Mouse (Mus musculus) spleen, adult 2 months (tissue): ENCODE results near the gene Gm43552. TPM values are rescaled to one million over a fixed set of nuclear protein-coding genes. Genes with fewer than 3 reads are reported as not detected.

Experiments
- DNase-seq, 2 experiments: peaks; one replicate each; pipeline versions ENCODE4 v3.0.0 to v3.0.0-alpha.2; 2012 to 2021; ENCODE audit warnings: low spot score in 2 of 2, low read depth in 1 of 2
- H3K27ac ChIP-seq: fragments of 200-500 bp; 2 replicates; pipeline ENCODE4 v1.5.1; 2012; ENCODE audit warnings: low read length, inconsistent platforms; ENCODE audit not compliant: insufficient read depth
- H3K27me3 ChIP-seq: fragments of 200-500 bp; 2 replicates; pipeline ENCODE4 v1.6.1; 2012; ENCODE audit warnings: mild to moderate bottlenecking, moderate library complexity, low read length, inconsistent platforms; ENCODE audit not compliant: control insufficient read depth, insufficient read depth
- H3K36me3 ChIP-seq: fragments of 200-500 bp; 2 replicates; pipeline ENCODE4 v1.6.1; 2012; ENCODE audit warnings: mild to moderate bottlenecking, low read length, inconsistent platforms; ENCODE audit not compliant: control insufficient read depth, insufficient read depth
- H3K4me1 ChIP-seq: fragments of 200-500 bp; 2 replicates; pipeline ENCODE4 v1.6.1; 2011; ENCODE audit warnings: inconsistent platforms; ENCODE audit not compliant: control insufficient read depth, insufficient read depth, insufficient read length
- H3K4me3 ChIP-seq: fragments of 200-500 bp; 2 replicates; pipeline ENCODE4 v1.5.1; 2011; ENCODE audit warnings: mild to moderate bottlenecking, inconsistent platforms; ENCODE audit not compliant: insufficient read depth, insufficient read length; ENCODE audit errors: extremely low read depth
- CTCF ChIP-seq: fragments of 200-500 bp; IDR thresholded peaks from 2 replicates; pipeline ENCODE4 v1.5.1; 2011; ENCODE audit warnings: mild to moderate bottlenecking, inconsistent platforms; ENCODE audit not compliant: insufficient read depth, insufficient read length, insufficient replicate concordance; ENCODE audit errors: extremely low read depth
- POLR2A ChIP-seq: fragments of 200-500 bp; IDR thresholded peaks from 2 replicates; pipeline ENCODE4 v1.6.1; 2011; ENCODE audit warnings: low read depth, low read length, inconsistent platforms
- WGBS: fragments of 180-500 bp; shearing (Covaris S2); methylation state at CpG from one replicate; pipeline ENCODE4 v1.1.7; 2018; 5-methylcytosine and 5-hydroxymethylcytosine counted together
- polyA plus RNA-seq: library from polyadenylated mRNA; depleted of rRNA; stranded (reverse); fragments of >200 nt; gene quantifications from 2 replicates; pipeline ENCODE4 v1.2.3, GENCODE M21; 2012

Gene Gm43552
- polyA plus RNA-seq, 1 experiment: not detected

DNA sequence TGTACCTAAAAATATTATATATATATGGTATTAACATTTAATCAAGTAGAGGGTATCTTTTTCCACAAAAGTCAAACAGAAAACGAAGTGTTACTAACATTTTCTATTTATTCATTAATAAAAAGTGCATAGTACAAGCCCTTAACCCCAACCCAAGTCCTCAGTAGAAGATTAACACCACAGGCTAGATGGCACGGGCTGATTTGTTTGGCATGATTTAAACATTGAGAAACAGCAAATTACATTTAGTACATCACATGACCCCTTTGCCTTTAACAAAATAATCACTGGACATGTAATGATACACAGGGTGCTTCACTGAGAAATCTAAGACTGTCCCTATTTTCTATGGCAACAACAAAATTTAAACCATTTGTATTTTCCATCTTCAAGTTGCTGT is 45.9 kb downstream of the Gm43552 start:
- no peak for TF ChIP-seq POLR2A
- no peak for TF ChIP-seq CTCF
- H3K4me1 ChIP-seq: no peaks in the 10 kb centered on the region
- no peak overlapping the region for H3K4me3 ChIP-seq
- no peaks in the 10 kb centered on the region for H3K27me3 ChIP-seq
- WGBS: 92% methylated on average over 2 of the region's 2 CpGs
- no peak for DNase-seq
- peaks cover 22% of the 10 kb centered on the region for H3K36me3 ChIP-seq
- no peak overlapping the region for H3K27ac ChIP-seq

DNA sequence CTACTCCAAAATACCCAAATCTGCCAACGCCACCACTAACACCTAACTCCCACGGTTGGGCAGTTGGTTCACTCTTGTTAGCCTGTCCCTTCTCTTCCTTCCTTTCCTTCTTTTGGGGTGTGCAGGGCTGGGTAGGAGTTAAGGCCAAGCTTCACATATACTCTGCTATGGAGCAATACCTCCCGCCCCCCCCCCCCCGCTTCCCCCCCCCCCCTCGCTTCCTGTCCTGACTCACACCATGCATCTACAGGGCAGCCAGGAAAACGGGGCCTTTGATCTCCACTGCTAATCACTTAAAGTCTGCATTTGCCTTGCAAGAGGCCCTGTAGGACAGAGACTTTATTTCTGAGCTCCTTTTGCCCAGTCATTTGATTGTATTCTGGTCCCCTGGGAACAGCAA is 47.7 kb downstream of the Gm43552 start:
- Histone ChIP-seq H3K4me1 (no peaks in the 10 kb centered on the region), H3K27ac (no peak overlapping the region), H3K36me3 (peaks cover 18% of the 10 kb centered on the region), H3K27me3 (no peaks in the 10 kb centered on the region), H3K4me3 (no peak overlapping the region)
- 71% methylated on average over 2 of the region's 6 CpGs for WGBS
- DNase-seq: no peak
- TF ChIP-seq POLR2A (no peak), CTCF (no peak)

DNA sequence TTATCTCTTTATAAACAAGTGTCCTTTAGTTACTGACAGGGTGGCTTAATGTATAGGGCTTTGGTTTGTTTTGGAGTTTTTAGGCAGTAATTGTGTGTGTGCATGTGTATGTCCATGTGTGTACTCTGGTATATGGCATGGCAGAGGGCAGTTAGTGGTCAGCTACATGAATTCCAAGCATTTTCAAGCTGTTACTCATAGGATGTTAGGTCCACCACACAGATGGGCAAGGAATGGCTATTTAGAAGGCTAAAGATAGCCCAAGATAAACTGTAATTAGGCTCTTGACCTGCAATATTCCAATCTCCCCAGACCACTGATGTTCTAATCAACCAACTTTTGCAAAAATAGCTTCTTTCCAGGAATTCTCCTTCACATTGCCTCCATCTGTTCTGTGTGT is 54.6 kb downstream of the Gm43552 start:
- H3K4me1 ChIP-seq: peaks cover 2% of the 10 kb centered on the region; the same call in 1 of the 2 replicates
- no peak overlapping the region for H3K27ac ChIP-seq
- no peak overlapping the region for H3K4me3 ChIP-seq
- H3K36me3 ChIP-seq: no peaks in the 10 kb centered on the region; the same call in 1 of the 2 replicates
- no peak for DNase-seq
- TF ChIP-seq POLR2A: no peak
- no peaks in the 10 kb centered on the region for H3K27me3 ChIP-seq

DNA sequence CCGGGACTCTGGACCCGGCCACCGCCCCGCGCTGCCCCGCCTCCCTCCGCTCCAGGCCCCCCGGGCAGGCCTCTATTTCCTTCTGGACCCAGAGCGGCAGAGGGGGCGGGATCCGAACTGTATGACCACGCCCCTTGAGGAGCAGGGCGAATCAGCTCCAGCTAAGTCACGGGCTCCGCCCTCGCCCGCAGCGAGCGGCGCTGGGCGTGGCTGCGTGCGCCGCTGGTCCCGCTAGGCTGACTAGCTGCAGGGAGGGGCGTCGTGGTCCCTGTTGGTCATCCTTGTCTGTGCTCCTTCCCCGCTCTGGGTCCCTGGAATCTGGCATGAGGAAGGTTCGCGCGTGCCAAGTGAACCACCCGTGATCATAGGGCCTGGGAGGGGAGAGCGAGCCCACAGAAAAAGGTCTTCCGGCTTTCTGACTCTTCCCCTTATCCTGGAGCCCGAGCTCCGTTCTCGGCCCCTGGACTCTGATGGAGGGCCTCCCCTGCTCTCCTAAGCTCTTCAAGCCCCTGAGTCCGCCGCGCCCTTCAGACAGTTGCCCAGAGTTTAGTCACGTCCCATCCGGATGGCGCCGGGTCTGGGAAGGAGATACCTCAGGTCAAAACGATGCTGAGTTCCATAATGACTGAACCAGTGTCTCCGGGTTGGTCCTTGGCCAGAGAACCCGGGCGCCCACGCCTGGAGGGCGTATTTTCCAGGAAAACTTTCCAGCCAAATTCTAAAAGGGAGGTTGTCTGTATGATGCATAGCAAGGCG is 56.6 kb downstream of the Gm43552 start, which contains the start of gene Ugdh:
Ugdh (minus strand) TSS at position 144 of the 756 bp plus-strand sequence.
- peak within 1 kb of the TSS; percentile 81 for H3K27ac ChIP-seq
- H3K4me3 ChIP-seq: peak within 1 kb of the TSS; percentile 99
- H3K4me1 ChIP-seq: peaks cover 2% of the 10 kb centered on the region; the same call in 1 of the 2 replicates
- no peaks in the 10 kb centered on the region for H3K27me3 ChIP-seq
- no peaks in the 10 kb centered on the region for H3K36me3 ChIP-seq
- TF ChIP-seq POLR2A: peak; percentile 90
- 0 out of 2 replicates have a peak, but pooled peaks have one; percentile 3 for TF ChIP-seq CTCF
- peak; percentile 86 to 96 for DNase-seq
- WGBS: under 1% methylated on average over 50 of the region's 51 CpGs

DNA sequence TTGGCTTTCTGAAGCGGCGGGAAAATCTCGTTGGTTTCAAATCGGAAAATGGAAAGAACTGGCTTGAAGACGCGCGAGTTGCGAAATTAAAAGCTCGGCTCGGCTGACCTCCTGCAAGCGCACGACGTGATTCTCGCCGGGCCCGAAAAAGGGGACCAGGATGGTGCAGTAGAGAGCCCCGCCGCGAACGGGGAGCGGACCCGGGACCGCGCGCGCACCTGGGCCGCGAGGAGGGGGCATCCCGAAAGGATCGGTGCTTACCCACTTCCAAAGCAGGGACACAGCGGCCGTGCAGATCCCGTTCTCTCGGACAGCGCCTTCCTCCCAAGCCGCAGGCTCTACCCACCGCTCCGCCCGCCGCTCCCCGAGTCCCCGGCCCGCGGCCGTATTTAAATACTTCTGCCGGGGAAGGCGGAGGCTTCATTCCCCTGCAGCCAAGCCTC is 57.2 kb downstream of the Gm43552 start:
- Histone ChIP-seq H3K36me3 (no peaks in the 10 kb centered on the region), H3K4me3 (peak overlapping the region; percentile 99), H3K27ac (peak overlapping the region; percentile 8; the same call in 1 of the 2 replicates), H3K4me1 (peaks cover 2% of the 10 kb centered on the region; the same call in 1 of the 2 replicates), H3K27me3 (no peaks in the 10 kb centered on the region)
- WGBS: under 1% methylated on average over 47 of the region's 47 CpGs
- DNase-seq: no peak
- TF ChIP-seq CTCF (no peak), POLR2A (no peak)

DNA sequence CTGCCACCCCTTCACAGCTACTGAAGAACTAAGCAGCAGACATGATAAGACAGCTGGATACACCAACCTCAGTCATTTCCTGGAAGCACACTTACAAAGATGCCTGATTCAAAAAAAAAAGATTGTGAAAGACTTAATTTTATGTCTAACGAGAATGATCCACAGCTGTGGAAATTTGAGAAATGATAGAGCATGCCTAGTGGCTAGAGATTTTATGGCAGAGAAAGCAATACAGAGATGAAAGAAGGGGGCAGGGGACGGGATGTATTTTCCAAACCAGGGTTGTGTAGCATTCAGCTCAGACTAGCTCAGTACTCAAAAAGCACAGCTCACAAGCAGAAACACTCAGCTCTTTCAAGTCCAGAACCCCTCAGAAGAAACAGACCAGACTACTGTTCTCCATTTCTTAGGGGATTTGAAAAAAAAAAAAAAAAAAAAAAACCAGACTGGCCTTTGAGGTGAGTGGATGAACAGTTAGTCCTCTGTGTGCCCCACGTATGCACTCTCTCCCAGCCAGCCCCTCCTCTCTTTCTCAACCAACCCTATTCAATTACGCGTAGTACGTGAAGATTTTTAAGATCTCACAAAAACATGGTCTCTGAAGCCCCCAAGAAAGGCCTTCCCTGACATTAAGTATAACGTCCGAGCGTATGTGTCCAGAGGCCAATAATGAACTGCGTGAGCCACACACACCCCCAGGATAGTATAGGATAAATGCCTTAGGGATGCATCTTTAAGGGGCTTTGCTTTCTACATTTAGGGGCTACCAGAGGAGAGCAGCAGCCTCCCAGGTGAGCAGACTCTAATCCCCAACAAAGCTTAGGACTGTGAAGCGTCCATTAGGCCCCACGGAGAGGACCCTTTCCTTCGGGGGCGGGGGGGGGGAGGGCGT is 57.9 kb downstream of the Gm43552 start:
- no peaks in the 10 kb centered on the region for H3K36me3 ChIP-seq
- no peak for TF ChIP-seq POLR2A
- TF ChIP-seq CTCF: no peak
- peak overlapping the region; percentile 99 for H3K4me3 ChIP-seq
- WGBS: 16% methylated on average over 15 of the region's 15 CpGs
- no peaks in the 10 kb centered on the region for H3K27me3 ChIP-seq
- no peak for DNase-seq
- peaks cover 2% of the 10 kb centered on the region; the same call in 1 of the 2 replicates for H3K4me1 ChIP-seq
- no peak overlapping the region for H3K27ac ChIP-seq
